Mouse (Mus musculus) neural tube, embryonic 11.5 days (tissue): Measurements from ENCODE around the gene Rbm46. TPM values are rescaled to one million over a fixed set of nuclear protein-coding genes. Genes with fewer than 3 reads are reported as not detected.

Experiments
- ATAC-seq: fragments of 200-750 bp; cut with Nextera tagmentation; 2 replicates; pipeline ENCODE4 v1.8.0; 2017; ENCODE audit warnings: moderate number of reproducible peaks, mild to moderate bottlenecking, moderate TSS enrichment, moderate library complexity; ENCODE audit not compliant: insufficient read depth, low FRiP score, low TSS enrichment
- DNase-seq: peaks from one replicate; pipeline ENCODE4 v3.0.0-alpha.2; 2015; ENCODE audit warnings: low spot score
- H3K27ac ChIP-seq: fragments of 300-500 bp; sonication (generic); 2 replicates; pipeline ENCODE4 v1.5.1; 2014; ENCODE audit warnings: low read depth, mild to moderate bottlenecking, low read length
- H3K27me3 ChIP-seq: fragments of 300-500 bp; sonication (generic); 2 replicates; pipeline ENCODE4 v1.6.1; 2014; ENCODE audit warnings: mild to moderate bottlenecking, low read length, mixed read lengths; ENCODE audit not compliant: control insufficient read depth, insufficient read depth
- H3K36me3 ChIP-seq: fragments of 300-500 bp; sonication (generic); 2 replicates; pipeline ENCODE4 v1.6.1; 2014; ENCODE audit warnings: mild to moderate bottlenecking, low read length, moderate library complexity, mixed read lengths; ENCODE audit not compliant: control insufficient read depth, insufficient read depth
- H3K4me1 ChIP-seq: fragments of 300-500 bp; sonication (generic); 2 replicates; pipeline ENCODE4 v1.6.1; 2014; ENCODE audit warnings: low read length, mixed read lengths; ENCODE audit not compliant: control insufficient read depth, insufficient read depth
- H3K4me2 ChIP-seq: fragments of 300-500 bp; sonication (generic); 2 replicates; pipeline ENCODE4 v1.6.1; 2014; ENCODE audit warnings: low read depth, mild to moderate bottlenecking, moderate library complexity
- H3K4me3 ChIP-seq: fragments of 300-500 bp; sonication (generic); 2 replicates; pipeline ENCODE4 v1.5.1; 2014; ENCODE audit warnings: low read depth, low read length
- H3K9ac ChIP-seq: fragments of 300-500 bp; sonication (generic); 2 replicates; pipeline ENCODE4 v1.6.1; 2014; ENCODE audit warnings: mild to moderate bottlenecking, low read length
- H3K9me3 ChIP-seq: fragments of 300-500 bp; sonication (generic); 2 replicates; pipeline ENCODE4 v1.6.1; 2016; ENCODE audit warnings: low read length; ENCODE audit not compliant: control insufficient read depth
- WGBS: fragments of 180-500 bp; shearing (Covaris S2); extraction: QIAGEN DNeasy Blood & Tissue Kit; methylation state at CpG from one replicate; pipeline ENCODE4 v1.1.7; 2014; 5-methylcytosine and 5-hydroxymethylcytosine counted together
- polyA plus RNA-seq: library from polyadenylated mRNA; unstranded; fragments of >200 nt; fragmentation: Nextera tagmentation; extraction: Ambion mirVana; gene quantifications from 2 replicates; pipeline ENCODE4 v1.2.1, GENCODE M21; 2014

Rbm46 gene
- polyA plus RNA-seq, 1 experiment from 2014 or later: 2.3 TPM

- Histone ChIP-seq H3K4me1 (no peaks in the 10 kb centered on the region), H3K4me3 (peak overlapping the region; percentile 25; the same call in 1 of the 2 replicates), H3K9ac (no peak overlapping the region), H3K9me3 (peaks cover 3% of the 10 kb centered on the region; the same call in 1 of the 2 replicates), H3K4me2 (peak overlapping the region; percentile 43), H3K27me3 (peaks cover 15% of the 10 kb centered on the region), H3K36me3 (no peaks in the 10 kb centered on the region), H3K27ac (no peak overlapping the region)
- peak; percentile 68 for ATAC-seq
- 19% methylated on average over 65 of the region's 69 CpGs for WGBS
- no peak for DNase-seq
These were observed 462 bp downstream of the Rbm46 start for GRCm38 (mm10) chr3:82875671-82876371.

GRCm38 (mm10) chr3:82857414-82858077, 18.7 kb downstream of the Rbm46 start:
- ATAC-seq (peak; percentile 27; the same call in 1 of the 2 replicates), DNase-seq (peak; percentile 32)
- WGBS: 23% methylated on average over 4 of the region's 4 CpGs

DNA sequence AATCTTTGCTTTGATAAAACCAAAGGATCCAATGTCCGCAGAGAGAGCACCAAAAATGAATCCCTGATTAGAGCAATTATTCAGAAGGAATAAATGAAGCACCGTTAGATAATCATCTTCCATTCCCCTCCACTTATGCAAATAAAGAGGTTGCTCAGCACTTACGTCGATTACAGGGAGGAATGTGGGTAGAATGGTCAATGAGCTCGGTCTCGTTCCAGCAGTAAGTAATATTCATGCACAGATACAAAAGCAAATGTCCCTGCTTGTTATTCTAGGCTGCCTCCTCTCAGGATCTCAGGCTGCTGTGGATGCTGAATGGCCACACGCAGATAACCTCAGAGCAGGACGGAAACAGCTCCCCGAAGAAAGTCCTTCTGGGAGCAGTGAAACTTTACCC, 51.1 kb downstream of the Rbm46 start:
- no peak for ATAC-seq
- H3K9me3 ChIP-seq: no peaks in the 10 kb centered on the region
- no peaks in the 10 kb centered on the region for H3K36me3 ChIP-seq
- WGBS: 84% methylated on average over 9 of the region's 9 CpGs
- no peaks in the 10 kb centered on the region for H3K27me3 ChIP-seq
- DNase-seq: no peak
- no peak overlapping the region for H3K27ac ChIP-seq
- H3K9ac ChIP-seq: no peak overlapping the region
- no peak overlapping the region for H3K4me2 ChIP-seq
- no peak overlapping the region for H3K4me3 ChIP-seq
- H3K4me1 ChIP-seq: no peaks in the 10 kb centered on the region

More at GRCm38 (mm10) chr3:82857414-82858077, 18.7 kb downstream of the Rbm46 start:
- Histone ChIP-seq H3K27me3 (no peaks in the 10 kb centered on the region), H3K9me3 (no peaks in the 10 kb centered on the region), H3K9ac (no peak overlapping the region), H3K4me1 (no peaks in the 10 kb centered on the region), H3K4me3 (no peak overlapping the region), H3K27ac (no peak overlapping the region), H3K36me3 (no peaks in the 10 kb centered on the region), H3K4me2 (no peak overlapping the region)

GRCm38 (mm10) chr3:82811851-82812250, 64.4 kb downstream of the Rbm46 start:
- ATAC-seq (no peak), DNase-seq (no peak)
- no peaks in the 10 kb centered on the region for H3K9me3 ChIP-seq
- no peak overlapping the region for H3K9ac ChIP-seq
- WGBS: 65% methylated on average over 3 of the region's 3 CpGs
- H3K27ac ChIP-seq: no peak overlapping the region
- no peak overlapping the region for H3K4me3 ChIP-seq
- no peaks in the 10 kb centered on the region for H3K36me3 ChIP-seq
- H3K4me2 ChIP-seq: no peak overlapping the region
- H3K27me3 ChIP-seq: no peaks in the 10 kb centered on the region
- H3K4me1 ChIP-seq: no peaks in the 10 kb centered on the region

- DNase-seq: no peak
- H3K36me3 ChIP-seq: no peaks in the 10 kb centered on the region
- no peaks in the 10 kb centered on the region for H3K9me3 ChIP-seq
- no peak overlapping the region for H3K9ac ChIP-seq
- H3K4me3 ChIP-seq: no peak overlapping the region
- H3K27ac ChIP-seq: no peak overlapping the region
- 91% methylated on average over 7 of the region's 7 CpGs for WGBS
- no peak overlapping the region for H3K4me2 ChIP-seq
- ATAC-seq: no peak
- H3K27me3 ChIP-seq: no peaks in the 10 kb centered on the region
- H3K4me1 ChIP-seq: no peaks in the 10 kb centered on the region
These were observed 65.8 kb downstream of the Rbm46 start for GRCm38 (mm10) chr3:82810334-82811120.

GRCm38 (mm10) chr3:82809769-82810168, 66.5 kb downstream of the Rbm46 start:
- no peak overlapping the region for H3K4me3 ChIP-seq
- H3K4me2 ChIP-seq: no peak overlapping the region
- H3K27ac ChIP-seq: no peak overlapping the region
- no peaks in the 10 kb centered on the region for H3K9me3 ChIP-seq
- H3K36me3 ChIP-seq: no peaks in the 10 kb centered on the region
- no peaks in the 10 kb centered on the region for H3K27me3 ChIP-seq
- 71% methylated on average over 7 of the region's 7 CpGs for WGBS
- H3K4me1 ChIP-seq: no peaks in the 10 kb centered on the region
- no peak overlapping the region for H3K9ac ChIP-seq
- ATAC-seq (no peak), DNase-seq (no peak)

DNA sequence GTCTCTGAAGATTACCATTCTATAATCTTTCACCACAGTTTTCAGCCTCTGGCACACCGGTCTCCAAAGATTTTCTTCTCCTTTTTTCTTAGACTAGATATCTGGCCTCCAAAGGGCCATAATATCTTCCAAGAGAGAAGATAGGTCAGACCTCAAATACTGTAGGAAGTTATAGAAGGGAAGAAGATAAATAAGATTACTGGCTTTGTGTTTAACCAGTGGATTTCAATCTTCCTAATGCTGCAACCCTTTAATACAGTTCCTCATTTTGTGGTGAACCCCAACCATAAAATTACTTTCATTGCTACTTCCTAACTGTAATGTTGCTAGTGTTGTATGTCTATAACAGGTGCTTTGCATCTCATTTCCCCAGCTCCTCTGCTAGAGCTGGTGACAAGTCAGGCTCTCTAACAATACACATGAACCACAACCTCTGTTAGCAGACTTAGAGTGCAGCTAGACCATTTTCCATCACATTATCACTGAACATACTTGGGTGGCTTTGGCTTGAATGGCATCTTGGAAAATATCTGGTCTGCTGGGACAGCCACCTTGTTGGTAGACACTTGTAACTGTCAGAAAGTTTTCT, 67.9 kb downstream of the Rbm46 start:
- Histone ChIP-seq H3K4me3 (no peak overlapping the region), H3K27ac (no peak overlapping the region), H3K36me3 (no peaks in the 10 kb centered on the region), H3K9me3 (no peaks in the 10 kb centered on the region), H3K27me3 (no peaks in the 10 kb centered on the region), H3K4me2 (no peak overlapping the region), H3K4me1 (no peaks in the 10 kb centered on the region), H3K9ac (no peak overlapping the region)
- WGBS: 100% methylated on average over 1 of the region's 1 CpGs
- ATAC-seq (no peak), DNase-seq (no peak)

DNA sequence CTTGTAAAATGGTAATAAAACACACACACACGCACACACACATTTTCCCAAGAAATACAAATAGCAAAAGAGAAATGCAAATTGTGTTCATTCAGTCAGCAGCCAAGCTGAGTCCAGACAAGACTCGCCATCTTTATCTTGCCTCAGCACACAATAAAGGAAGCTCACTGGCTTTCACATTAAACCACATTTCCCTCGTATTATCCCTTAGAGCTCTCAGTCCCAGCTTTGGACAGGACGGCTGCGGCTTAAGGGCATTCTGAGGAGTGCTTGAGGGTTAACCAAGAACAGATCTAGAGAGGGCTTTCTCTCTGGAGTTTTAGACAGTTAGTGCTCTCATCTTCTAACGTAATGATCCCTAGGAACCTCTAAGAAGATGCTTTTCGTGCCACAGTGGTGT, 71.0 kb downstream of the Rbm46 start:
- Histone ChIP-seq H3K27ac (no peak overlapping the region), H3K9me3 (no peaks in the 10 kb centered on the region), H3K36me3 (no peaks in the 10 kb centered on the region), H3K4me1 (no peaks in the 10 kb centered on the region), H3K4me2 (no peak overlapping the region), H3K4me3 (no peak overlapping the region), H3K9ac (no peak overlapping the region), H3K27me3 (no peaks in the 10 kb centered on the region)
- DNase-seq (no peak), ATAC-seq (no peak)
- WGBS: 87% methylated on average over 7 of the region's 7 CpGs
